Mouse (Mus musculus) myocyte (in vitro differentiated cells): ENCODE measurements around the gene Arhgap10.

Source experiments
- MAX ChIP-seq: IDR thresholded peaks from one replicate; pipeline ENCODE4 v1.6.1; 2011; ENCODE audit warnings: low read depth, mild to moderate bottlenecking, control low read depth
- MYOG ChIP-seq, 3 experiments: IDR thresholded peaks; one replicate each; pipeline ENCODE4 v1.6.1; 2011; ENCODE audit warnings: control low read depth in 2 of 3, low read depth in 2 of 3, mild to moderate bottlenecking in 2 of 3; ENCODE audit not compliant: insufficient read length in 2 of 3, control insufficient read depth in 1 of 3, insufficient read depth in 1 of 3
- POLR2AphosphoS2 ChIP-seq: IDR thresholded peaks from one replicate; pipeline ENCODE4 v1.6.1; 2011; ENCODE audit warnings: low read depth, control low read depth; ENCODE audit not compliant: insufficient read length
- USF1 ChIP-seq: IDR thresholded peaks from one replicate; pipeline ENCODE4 v1.6.1; 2011; ENCODE audit warnings: low read depth, mild to moderate bottlenecking, control low read depth, moderate library complexity

GRCm38 (mm10) chr8:77292649-77293048, 225.1 kb downstream of the Arhgap10 start:
- TF ChIP-seq MYOG (IDR thresholded peaks at IDR 0.05; ENCODE audit: control insufficient read depth in 1 of 3, insufficient read depth in 1 of 3, insufficient read length in 2 of 3, low read depth in 2 of 3) (no peak), USF1 (no peak), POLR2AphosphoS2 (no peak), MAX (no peak)
